Mouse (Mus musculus): ENCODE results near the gene Prdm1. TPM values are rescaled to one million over a fixed set of nuclear protein-coding genes. Genes with fewer than 3 reads are reported as not detected.

Gene Prdm1
- total RNA-seq (2022): 1 to 10 TPM; 1.3 to 2.4 (median 1.7) TPM

DNA sequence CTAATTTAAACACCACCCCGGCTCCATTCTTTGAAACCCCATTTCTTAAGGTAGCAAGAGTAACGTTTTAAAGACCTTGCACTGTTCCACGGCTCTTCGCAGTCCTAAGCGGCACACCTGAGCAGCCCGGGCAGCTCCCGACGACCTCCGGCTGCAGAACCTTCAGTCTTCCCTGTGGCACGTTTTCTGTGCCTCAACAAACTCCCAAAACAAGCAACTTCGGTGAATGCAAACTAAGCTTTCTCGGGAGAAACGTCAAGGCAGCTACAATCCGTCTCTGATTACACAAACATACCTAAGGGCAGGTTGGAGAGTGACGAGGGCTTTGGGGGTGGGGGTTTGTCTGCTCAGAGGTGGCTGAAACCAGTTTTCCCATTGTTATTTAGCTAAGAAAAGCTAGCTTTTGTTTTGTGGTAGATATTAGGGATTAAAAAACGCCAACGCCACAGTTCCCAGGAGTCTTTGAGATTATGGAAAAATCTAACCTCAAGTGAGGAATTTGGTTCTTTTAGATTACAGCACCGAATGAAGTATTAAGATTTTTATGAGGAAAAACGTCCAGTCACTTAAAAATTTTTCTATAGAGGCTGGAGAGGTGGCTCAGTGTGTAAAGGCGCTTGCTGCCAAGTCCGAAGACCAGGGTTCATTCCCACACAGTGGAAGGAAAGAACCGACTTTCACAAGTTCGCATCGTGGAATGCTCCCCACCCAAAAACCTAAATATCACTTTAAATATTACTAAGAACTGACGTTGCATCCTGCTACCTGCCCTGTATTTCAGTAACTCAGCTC lies at the start of gene Prdm1:
Gene Prdm1, minus strand, starts transcription at position 211 of the 792 bp plus-strand sequence.
- no peak for DNase-seq (ENCODE audit: low spot score)

DNA sequence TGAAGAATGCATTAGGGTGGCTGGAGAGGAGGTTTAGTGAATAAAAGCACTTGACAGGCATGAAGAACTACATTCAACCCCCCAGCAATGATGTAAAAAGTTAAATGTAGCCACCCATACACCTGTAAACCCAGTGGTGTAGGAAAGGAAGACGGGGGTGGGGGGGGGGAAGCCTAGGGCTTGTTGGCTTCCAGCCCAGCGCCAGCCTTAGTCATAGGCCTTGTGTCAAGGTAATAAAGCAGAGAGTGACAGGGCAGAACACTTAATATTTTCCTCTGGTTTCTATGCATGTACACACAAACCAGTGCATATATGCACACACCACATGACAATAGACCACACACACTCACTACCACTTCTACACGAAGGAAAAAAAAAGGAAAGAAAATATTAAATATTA lies 37.7 kb upstream of the Prdm1 start:
- DNase-seq (ENCODE audit: low spot score): no peak

DNA sequence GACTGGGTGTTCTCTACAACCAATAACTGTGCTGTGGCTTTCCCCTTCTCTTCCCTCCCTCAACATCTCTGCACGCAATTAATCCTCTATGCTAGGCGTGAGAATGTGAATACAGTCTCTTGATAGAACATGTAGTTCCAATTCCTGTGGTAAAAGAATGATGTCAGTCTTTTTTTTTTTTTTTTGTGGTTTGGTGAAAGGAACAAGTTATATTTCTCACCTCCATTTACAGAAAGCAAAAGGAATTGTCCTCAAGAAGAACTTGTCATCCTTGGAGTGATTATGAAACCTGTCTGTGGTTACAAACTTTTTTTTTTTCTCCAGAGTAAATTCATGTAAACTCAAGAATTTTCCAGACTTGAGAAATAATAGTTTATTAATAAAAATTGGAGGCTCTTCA lies 36.8 kb upstream of the Prdm1 start:
- no peak for DNase-seq (ENCODE audit: low spot score)

DNA sequence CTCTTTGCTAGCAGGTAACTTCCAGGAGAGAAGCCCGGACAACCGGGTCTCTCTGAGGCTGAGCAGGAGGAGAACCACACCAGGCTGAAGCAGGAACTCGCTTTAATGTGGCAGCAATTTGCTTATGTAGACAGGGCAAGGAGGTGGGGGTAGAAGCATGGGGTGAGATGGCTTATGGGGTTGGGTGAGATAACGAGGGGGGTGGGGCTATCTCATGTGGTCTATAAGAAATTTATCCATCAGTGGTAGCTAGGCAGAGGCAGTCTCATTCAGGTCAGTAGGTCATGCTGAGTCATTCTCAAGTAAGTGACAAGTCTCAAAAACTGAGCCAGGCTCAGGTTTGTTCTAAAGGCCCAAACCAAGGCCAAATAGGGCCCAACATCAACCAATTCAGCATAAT lies 28.5 kb upstream of the Prdm1 start:
- no peak for DNase-seq (ENCODE audit: low spot score)

DNA sequence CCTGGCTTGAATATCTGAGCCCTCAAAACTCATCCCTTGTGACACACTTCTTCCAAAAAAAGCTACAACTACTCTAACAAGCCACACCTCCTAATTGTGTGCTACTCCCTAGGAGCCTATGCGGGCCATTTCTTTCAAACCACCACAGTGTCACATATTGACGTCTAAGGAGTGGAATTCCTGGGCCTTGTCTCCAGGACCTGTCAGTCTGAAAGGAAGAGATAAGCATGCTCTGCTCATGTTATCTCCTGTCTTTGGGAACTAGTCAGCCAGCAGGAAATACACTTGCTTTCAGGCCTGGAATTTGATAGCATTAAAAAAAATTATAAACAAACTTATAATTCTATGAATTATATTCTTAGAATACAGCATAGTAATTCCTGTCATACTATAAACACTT lies 27.0 kb upstream of the Prdm1 start:
- DNase-seq (ENCODE audit: low spot score): no peak

DNA sequence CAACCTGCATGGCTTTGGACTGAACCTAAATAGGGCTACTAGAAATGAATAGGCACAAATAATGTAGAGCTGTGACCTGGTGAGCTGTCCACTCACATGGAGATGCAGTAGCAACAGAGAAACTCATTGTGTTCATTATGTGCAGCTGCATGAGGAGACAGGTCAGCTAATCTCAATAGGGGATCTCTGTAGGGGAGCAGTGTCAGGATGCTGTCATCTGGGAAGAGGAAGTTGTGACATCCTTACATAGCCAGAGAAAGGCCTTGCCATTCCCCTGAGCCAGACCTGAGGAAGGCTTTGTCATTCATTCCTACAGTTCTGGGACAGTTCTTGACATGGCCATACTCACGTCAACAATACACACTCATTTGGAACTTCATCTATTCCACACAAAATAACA lies 25.3 kb upstream of the Prdm1 start:
- no peak for DNase-seq (ENCODE audit: low spot score)

DNA sequence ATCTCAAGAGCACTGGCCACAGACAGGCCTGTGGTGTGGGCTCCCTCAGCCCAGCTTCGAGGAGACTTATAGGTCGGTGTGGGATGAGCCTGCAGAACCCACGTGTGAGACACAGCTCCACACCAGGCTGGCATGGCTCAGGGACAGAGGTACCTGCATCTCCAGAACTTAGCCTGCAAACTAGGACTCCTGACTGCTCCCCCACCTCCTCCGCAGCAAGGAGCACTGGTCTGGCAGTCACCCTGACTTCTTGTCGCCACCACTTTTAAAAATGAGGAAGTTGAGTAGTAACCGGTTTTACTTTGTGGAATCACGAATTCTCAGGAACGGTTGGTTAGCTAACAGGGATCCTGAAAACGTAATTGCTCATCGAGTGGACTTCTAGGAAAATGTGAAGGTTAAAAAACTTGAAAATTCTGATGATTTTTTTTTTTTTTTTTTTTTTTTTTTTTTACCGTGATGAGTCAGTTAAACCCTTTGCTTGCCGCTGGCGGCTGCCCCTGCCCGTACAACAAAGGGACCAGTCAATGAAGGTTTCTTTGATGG lies 10.8 kb upstream of the Prdm1 start:
- no peak for DNase-seq (ENCODE audit: low spot score)

DNA sequence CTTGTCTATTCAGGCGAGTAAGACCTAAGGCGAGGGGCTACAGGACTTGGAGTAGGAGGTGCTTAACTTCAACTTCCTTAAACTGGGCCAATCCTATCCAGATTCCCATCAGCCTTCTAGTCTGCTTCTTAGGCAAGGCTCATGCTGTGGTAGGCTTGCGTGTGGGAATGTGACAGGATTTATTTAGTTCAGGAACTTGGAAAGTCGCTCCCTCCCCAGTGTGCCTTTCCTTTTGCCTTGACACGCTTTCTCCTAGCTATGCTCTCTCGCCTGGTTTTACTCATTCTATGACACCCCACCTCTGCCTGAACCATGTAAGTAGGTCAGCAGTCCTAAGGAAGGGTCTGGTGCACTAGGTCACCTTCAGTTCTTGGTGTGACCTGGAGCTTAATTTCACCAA lies 9.8 kb upstream of the Prdm1 start:
- DNase-seq (ENCODE audit: low spot score): no peak

DNA sequence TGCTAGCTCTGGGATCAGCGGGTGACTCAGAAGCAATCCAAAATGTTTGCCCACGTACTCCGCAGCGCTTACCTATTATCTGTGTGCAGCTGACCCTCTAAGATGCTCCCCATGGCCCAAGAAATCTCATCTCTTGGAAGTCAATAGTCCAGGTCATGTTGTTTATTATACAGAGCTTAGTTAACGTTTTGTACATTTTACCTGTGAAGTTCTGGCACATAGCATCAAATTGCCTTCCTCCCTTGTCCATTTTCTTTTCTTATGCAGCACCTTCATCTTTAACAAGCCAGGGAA lies 1.7 kb upstream of the Prdm1 start:
- no peak for DNase-seq (ENCODE audit: low spot score)

DNA sequence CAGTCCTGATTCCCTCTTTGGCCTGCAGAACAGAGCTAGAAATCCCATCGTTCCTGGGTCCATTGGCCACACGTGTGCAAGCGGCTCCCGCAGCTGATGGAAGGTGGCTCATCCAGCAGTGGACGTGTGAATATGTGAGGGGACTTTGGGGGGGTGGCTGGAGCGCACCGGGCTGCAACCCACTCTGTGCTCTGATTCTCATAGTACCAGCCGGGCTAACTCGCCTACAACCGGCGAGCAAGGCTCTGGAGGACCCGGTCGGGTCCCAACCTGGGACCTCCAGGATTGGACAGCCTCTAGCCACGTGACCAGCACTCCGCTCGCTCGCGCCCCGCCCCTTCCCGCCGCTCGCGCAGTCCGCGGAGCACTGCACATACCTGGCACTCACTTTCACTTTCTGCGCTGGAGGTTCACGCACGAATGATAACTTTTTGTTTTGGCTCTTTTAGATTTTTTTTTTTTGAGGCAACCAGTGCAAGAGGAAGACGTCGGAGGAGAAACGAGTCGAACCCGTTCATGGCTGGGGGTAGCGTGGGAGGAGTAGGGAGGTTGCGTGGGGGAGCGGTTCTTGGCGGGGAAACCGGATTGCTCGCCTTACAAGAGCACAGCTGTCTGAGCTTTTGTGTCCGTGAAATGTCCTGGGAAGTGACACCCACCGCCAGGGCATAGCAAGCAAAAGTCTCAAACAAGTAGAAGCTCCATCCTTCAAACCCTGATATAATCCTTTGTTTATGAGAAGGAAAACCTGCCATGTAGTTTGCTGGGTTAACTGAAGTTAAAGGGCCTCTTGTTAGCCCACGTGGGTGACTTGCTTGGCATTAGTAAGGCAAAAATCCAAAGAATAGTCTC lies 1.1 kb upstream of the Prdm1 start:
- peak; percentile 83 for DNase-seq (ENCODE audit: low spot score)

DNA sequence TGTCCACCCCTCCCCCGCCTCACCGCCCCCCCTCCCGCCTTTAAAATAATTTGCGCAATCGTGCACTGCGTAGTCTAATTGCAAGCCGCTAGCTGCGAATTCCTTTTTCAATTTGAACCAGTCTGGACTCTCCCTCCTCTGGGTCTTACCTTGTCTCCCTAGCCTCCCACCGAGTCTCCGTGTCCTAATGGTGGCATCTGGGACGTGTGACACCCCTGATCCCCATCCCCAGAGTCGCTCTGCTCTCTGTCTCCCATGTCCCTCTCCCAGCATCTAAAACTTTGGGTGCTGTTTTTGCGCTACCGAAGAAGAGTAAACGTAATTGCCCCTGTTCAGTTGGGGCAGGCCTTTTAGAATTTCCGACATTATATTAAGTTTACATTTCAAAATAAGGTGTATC lies 650 bp downstream of the Prdm1 start:
- no peak for DNase-seq (ENCODE audit: low spot score)

DNA sequence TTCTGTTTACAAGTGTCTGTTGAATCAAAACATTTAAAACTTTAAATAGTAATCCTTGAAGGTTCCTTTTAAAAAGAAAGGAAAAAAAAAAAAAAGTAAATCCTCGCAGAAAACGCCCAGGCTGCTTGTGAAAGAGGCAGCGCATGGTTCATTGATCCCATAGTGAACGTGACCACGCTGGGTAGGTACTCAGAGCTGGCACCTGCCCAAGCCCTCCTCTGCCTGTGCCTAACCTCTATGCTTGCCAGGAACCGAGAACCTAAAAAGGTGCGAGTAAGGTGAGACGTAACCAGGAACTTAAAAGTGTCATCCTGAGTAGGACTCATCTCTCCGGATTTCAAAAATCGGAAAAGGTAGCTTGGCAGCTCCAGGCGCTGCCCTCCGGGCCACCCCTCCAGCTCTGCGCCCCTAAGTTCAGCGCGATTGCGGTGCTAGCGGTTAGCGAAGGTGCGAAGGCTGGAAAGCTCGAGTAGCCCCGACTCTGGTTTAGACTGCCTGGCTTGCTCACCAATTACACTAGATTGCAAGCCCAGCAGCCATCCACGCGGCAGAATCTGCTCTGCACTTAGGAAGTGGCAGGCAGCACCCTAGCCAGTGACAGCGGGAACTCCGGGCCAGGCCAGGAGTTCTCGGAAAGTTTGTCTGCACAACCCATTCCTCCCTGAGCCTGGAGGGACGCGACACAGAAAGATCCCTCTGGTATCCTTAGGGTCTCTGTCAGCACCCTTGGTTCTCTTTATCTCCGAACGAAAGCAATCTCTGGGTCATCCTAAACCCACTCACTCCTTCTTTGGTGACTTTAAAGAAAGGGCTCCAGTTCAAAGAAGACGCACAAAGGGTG lies 1.3 kb downstream of the Prdm1 start:
- no peak for DNase-seq (ENCODE audit: low spot score)

DNA sequence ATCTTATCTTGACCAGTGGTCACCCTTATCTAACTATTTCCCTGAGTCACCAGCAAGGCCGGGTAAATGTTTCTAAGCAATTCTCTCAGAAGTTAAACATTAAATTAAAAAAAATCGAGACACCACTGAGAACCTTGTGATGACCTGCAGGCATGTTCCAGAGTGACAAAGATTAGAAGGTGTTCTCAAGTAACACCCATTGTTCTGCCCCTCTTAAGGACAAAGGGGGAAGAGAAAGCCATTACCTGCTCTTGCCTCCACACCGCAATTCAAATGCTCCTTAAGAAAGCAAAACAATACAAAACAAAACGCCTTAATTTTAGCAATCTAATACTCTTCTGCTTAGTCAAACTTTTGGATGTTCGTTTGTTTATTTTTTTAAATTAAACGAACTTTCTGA lies 8.1 kb downstream of the Prdm1 start:
- DNase-seq (ENCODE audit: low spot score): no peak

DNA sequence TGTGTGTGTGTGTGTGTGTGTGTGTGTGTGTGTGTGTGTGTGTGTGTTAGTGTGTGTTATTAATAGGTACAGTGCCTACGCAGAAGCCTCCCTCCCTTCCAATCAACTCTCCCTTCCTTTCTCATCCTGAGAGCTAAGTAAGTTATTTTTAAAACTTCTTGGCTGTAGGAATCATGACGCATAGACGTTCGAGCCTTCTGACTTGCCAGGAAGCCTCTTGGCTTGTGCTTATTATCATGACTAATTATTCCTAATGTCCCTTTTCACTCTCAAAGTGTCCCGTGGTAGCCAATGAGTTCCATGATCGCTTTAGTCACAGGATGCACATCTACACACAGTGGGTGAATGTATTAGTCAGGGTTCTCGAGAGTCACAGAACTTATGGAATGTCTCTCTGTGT lies 9.7 kb downstream of the Prdm1 start:
- peak; percentile 36 for DNase-seq (ENCODE audit: low spot score)

DNA sequence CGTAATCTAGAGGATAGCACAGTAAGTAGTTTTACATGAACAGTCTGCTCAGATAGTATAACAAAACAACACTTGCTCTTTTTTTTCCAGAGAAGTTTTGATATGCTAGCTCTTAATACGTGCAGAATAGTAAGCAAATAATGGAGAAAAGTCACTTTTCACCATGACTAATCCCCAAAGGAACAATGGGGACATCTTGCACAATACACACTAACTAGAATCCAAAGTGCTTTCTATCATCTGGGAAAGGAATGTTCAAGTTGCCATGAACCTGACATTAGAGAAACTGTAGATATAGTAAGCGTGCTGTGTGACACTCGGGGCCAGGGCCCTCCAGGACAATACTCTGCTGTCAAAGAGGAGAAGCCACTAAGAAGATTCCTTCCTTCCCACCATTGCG lies 15.2 kb downstream of the Prdm1 start:
- DNase-seq (ENCODE audit: low spot score): no peak

DNA sequence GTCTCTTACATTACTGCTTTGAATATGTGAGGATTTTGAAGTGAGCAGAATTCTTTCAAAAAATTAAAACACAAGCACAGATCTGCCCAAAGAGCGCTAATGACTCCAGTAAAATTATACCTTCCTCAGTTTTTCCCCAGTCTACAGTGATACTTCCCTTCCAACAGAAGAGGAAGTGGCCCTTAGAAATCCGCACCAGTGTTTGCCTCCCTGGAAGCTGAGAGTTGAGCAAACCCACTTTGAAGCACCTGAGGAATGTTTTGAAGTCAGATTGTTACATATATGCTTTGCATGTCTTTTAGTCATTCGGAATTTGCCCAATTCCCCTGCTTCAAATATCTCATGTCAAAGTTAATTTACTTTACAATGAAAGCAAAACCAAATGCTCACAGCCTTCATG lies 17.3 kb downstream of the Prdm1 start:
- no peak for DNase-seq (ENCODE audit: low spot score)

DNA sequence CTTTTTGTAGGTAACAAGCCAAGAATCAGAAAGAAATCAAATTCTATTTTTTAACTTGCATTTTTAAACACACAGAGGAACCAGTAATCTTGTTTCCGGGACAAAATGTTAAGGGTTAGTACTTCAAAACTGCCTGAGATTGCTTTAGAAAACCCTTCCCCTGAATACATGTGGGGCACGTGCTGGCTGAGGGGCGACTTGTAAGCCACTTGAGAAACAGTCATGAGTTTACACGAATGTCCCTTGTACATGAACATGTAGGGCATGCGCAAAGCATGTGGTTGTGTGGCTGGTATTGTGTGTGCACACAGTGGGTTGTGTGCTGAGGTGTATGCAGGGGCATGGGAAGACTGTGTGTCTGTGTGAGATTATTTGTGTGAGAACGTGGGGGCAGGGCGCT lies 19.7 kb downstream of the Prdm1 start:
- no peak for DNase-seq (ENCODE audit: low spot score)

DNA sequence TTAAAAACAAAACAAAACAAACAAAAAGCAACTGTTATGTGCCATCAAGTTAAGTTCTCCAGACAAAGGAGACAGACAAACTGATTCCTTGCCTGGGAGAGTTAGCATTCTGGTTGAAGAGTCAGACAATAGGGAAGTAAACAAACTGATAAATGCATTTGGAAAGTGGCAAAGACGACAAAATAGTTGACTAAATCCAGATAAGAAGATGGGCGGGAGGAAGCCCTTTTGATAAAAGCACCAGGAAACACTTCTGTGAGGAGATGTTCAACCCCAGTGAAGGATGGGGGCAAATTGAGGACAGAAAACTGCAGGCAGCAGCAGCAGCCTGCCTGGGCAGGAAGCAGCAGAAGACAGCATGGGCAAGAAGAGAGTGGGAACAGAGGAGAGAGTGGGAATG lies 20.3 kb downstream of the Prdm1 start:
- no peak for DNase-seq (ENCODE audit: low spot score)

DNA sequence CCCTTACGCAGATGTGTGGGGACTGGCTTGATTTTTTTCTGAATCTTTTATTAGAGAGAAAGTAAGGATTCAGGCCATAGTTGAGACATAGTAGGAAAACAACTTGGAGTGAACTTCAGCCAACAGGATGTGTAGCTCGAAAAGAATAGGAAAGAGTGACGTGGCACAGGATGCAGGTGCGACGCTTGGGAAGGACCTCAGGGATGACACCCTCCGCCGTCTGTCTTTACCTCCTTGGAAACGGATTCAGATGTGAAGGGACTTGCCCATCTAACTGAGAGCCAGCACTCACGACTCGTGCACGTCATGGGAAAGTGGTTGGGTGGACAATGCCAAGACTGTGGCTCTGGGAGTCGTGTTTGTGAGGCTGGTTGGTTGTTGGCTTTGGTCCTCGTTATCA lies 25.4 kb downstream of the Prdm1 start:
- peak; percentile 40 for DNase-seq (ENCODE audit: low spot score)

DNA sequence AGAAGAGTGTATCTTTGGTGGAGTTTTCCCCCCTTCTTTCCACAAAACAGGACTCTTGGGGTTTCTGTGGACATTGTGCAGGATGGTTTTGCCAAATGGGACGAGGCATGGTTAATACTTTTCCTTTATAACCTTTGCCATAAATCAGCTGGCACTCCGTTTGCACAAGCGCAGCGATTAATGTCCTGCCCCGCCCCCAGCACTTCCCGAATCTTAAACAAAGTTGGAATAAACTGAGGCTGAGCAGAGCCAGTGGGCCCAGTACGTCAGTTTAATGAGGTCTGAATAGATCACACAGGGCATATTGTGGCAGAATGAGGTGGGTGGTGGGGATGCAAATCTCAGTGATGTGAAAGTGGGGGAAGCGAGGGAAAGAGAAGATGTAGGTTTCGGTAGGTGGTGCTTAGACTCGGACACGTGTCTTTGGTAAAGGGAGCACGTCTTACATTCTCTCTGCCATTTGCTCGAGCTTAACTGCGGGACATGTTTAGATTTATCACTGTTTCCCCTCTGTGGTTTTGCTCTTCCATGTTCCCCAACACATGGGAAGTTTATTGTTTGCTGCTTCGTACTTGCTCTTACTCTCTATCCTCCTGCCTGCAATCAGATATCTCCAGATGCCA lies 28.3 kb downstream of the Prdm1 start:
- no peak for DNase-seq (ENCODE audit: low spot score)

DNA sequence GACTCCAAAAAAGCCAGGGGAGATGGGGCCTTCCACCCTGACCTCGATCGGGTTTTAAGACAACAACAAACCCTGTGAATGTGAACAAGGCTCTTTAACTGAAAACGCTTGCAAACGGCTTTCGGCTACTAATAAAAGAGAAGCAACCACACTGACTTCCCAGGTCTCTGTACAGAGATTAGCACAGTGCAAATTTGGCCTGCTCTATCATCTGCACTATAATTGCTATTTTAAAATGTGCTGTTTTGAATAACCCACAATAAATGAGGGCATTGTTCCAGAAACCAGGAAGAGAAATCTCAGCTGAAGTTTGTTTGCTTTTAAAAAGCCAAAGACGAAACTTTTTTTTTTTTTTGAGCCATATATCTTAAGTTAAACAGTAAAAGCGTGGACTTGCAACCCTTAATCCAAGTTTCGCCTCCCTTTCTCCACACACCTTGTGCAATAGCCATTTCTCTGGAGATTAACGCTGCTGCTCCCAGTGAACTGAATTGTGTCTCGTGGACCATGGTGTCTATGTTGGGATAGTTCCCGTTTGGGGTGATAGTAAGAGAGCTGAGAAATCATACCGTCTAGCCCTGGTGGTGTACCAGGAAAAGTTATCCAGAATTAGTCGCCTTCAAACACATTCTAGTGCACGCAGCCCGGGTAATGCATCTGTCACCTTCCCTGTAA lies 34.3 kb downstream of the Prdm1 start:
- no peak for DNase-seq (ENCODE audit: low spot score)
